ENCODE assay signal across 8 mouse cellular contexts in genomic region chrX:74246213-74246681, GRCm38 (mm10). TPM values are rescaled to one million over a fixed set of nuclear protein-coding genes. Genes with fewer than 3 reads are reported as not detected.
A peak's percentile ranks its signal among the peaks of the same experiment; 100 is the strongest.
DNase-seq lines count a peak whose midpoint lies in the region; ATAC-seq lines count a peak whose summit lies in the region.

No protein-coding gene starts in this region.

- DNase-seq in kidney, postnatal 14 days, result peak; percentile 92
- peak; percentile 87 for DNase-seq in neural tube, embryonic 11.5 days (ENCODE audit: low spot score)

- no peaks in the 10 kb centered on the region for H3K4me1 ChIP-seq in brown adipose tissue, adult 24 weeks (ENCODE audit: control insufficient read depth, insufficient read depth, insufficient read length, low read length)
- H3K4me1 ChIP-seq in heart, embryonic 14.5 days (ENCODE audit: control insufficient read depth in 2 of 2, insufficient read depth in 2 of 2, low read length in 2 of 2), result no peaks in the 10 kb centered on the region
- peaks cover 42% of the 10 kb centered on the region for H3K4me1 ChIP-seq in liver, embryonic 15.5 days (replicated peaks)
- H3K4me1 ChIP-seq in neural tube, embryonic 11.5 days (ENCODE audit: control insufficient read depth, insufficient read depth, low read length), result no peaks in the 10 kb centered on the region
- no peaks in the 10 kb centered on the region for H3K4me1 ChIP-seq in stomach, embryonic 16.5 days (ENCODE audit: control insufficient read depth, insufficient read depth, low read length)

- peak overlapping the region; percentile 74 for H3K4me2 ChIP-seq in heart, embryonic 14.5 days (ENCODE audit: low read length)
- peak overlapping the region; percentile 85 for H3K4me2 ChIP-seq in liver, embryonic 15.5 days
- peak overlapping the region; percentile 44 for H3K4me2 ChIP-seq in neural tube, embryonic 11.5 days (ENCODE audit: low read depth)
- peak overlapping the region; percentile 56 for H3K4me2 ChIP-seq in stomach, embryonic 16.5 days (ENCODE audit: low read depth, low read length)

- H3K27ac ChIP-seq in brown adipose tissue, adult 24 weeks (replicated peaks; ENCODE audit: low read depth, low read length), result peak overlapping the region; percentile 89
- peak overlapping the region; percentile 95 to 99 for H3K27ac ChIP-seq in heart, embryonic 14.5 days (replicated peaks in 1 of 2; ENCODE audit: control insufficient read depth in 1 of 2, insufficient read depth in 1 of 2, low read depth in 2 of 2, low read length in 2 of 2)
- peak overlapping the region; percentile 55; the same call in 1 of the 2 replicates for H3K27ac ChIP-seq in liver, embryonic 15.5 days (replicated peaks)
- H3K27ac ChIP-seq in neural tube, embryonic 11.5 days (ENCODE audit: low read depth, low read length), result peak overlapping the region; percentile 74
- H3K27ac ChIP-seq in stomach, embryonic 16.5 days (ENCODE audit: low read length), result peak overlapping the region; percentile 91

- WGBS in heart, embryonic 14.5 days, result 16% methylated on average over 38 of the region's 38 CpGs
- WGBS in liver, embryonic 15.5 days (ENCODE audit: insufficient replicate concordance), result 15% methylated on average over 38 of the region's 38 CpGs
- WGBS in neural tube, embryonic 11.5 days, result 25% methylated on average over 36 of the region's 38 CpGs
- WGBS in stomach, embryonic 16.5 days, result 23% methylated on average over 37 of the region's 38 CpGs

- H3K36me3 ChIP-seq in heart, embryonic 14.5 days (ENCODE audit: control insufficient read depth, insufficient read depth, low read length), result peaks cover 25% of the 10 kb centered on the region
- H3K36me3 ChIP-seq in liver, embryonic 15.5 days (replicated peaks), result peaks cover 4% of the 10 kb centered on the region; the same call in 1 of the 2 replicates
- peaks cover 2% of the 10 kb centered on the region for H3K36me3 ChIP-seq in neural tube, embryonic 11.5 days (ENCODE audit: control insufficient read depth, insufficient read depth, low read length)
- H3K36me3 ChIP-seq in stomach, embryonic 16.5 days (ENCODE audit: control insufficient read depth, insufficient read depth, low read length), result 0 out of 2 replicates have a peak, but pooled peaks cover 9% of the 10 kb centered on the region

- peak overlapping the region; percentile 85 for H3K9ac ChIP-seq in heart, embryonic 14.5 days (ENCODE audit: low read length)
- H3K9ac ChIP-seq in liver, embryonic 15.5 days, result peak overlapping the region; percentile 45
- H3K9ac ChIP-seq in neural tube, embryonic 11.5 days (ENCODE audit: low read length), result peak overlapping the region; percentile 79
- H3K9ac ChIP-seq in stomach, embryonic 16.5 days (ENCODE audit: low read length), result peak overlapping the region; percentile 77

- peak; percentile 69 for ATAC-seq in CD4-positive, CD25-positive, alpha-beta regulatory T cell, adult 4 months
- ATAC-seq in erythroid progenitor cell, adult 5-6 weeks (replicated peaks; ENCODE audit: low FRiP score, poor library complexity, severe bottlenecking), result peak; percentile 83
- peak; percentile 81 for ATAC-seq in heart, embryonic 14.5 days (ENCODE audit: insufficient number of reproducible peaks, insufficient read depth, low FRiP score, low read depth)
- ATAC-seq in liver, embryonic 15.5 days (ENCODE audit: insufficient read depth), result peak; percentile 80
- ATAC-seq in neural tube, embryonic 11.5 days (ENCODE audit: insufficient read depth, low FRiP score, low TSS enrichment), result peak; percentile 92
- ATAC-seq in stomach, embryonic 16.5 days (ENCODE audit: insufficient read depth, low FRiP score), result peak; percentile 87

- H3K4me3 ChIP-seq in brown adipose tissue, adult 24 weeks (ENCODE audit: insufficient read depth, low read depth, low read length), result peak overlapping the region; percentile 72
- H3K4me3 ChIP-seq in heart, embryonic 14.5 days (ENCODE audit: control insufficient read depth in 1 of 2, insufficient read depth in 1 of 2, low read depth in 1 of 2, low read length in 2 of 2), result peak overlapping the region; percentile 58 to 95
- peak overlapping the region; percentile 58 for H3K4me3 ChIP-seq in liver, embryonic 15.5 days (replicated peaks)
- H3K4me3 ChIP-seq in neural tube, embryonic 11.5 days (ENCODE audit: low read depth, low read length), result peak overlapping the region; percentile 58
- H3K4me3 ChIP-seq in stomach, embryonic 16.5 days (replicated peaks; ENCODE audit: low read length), result peak overlapping the region; percentile 58

- H3K9me3 ChIP-seq in heart, embryonic 14.5 days (ENCODE audit: control insufficient read depth, low read length), result no peaks in the 10 kb centered on the region
- H3K9me3 ChIP-seq in liver, embryonic 15.5 days (replicated peaks), result no peaks in the 10 kb centered on the region
- no peaks in the 10 kb centered on the region for H3K9me3 ChIP-seq in neural tube, embryonic 11.5 days (ENCODE audit: control insufficient read depth, low read length)
- H3K9me3 ChIP-seq in stomach, embryonic 16.5 days (replicated peaks; ENCODE audit: control insufficient read depth, low read length), result no peaks in the 10 kb centered on the region

- H3K27me3 ChIP-seq in heart, embryonic 14.5 days (ENCODE audit: control insufficient read depth, insufficient read depth, low read length), result no peaks in the 10 kb centered on the region
- peaks cover 11% of the 10 kb centered on the region; the same call in 1 of the 2 replicates for H3K27me3 ChIP-seq in liver, embryonic 15.5 days
- no peaks in the 10 kb centered on the region for H3K27me3 ChIP-seq in neural tube, embryonic 11.5 days (ENCODE audit: control insufficient read depth, insufficient read depth, low read length)
- H3K27me3 ChIP-seq in stomach, embryonic 16.5 days (ENCODE audit: control insufficient read depth, insufficient read depth, low read length), result no peaks in the 10 kb centered on the region

RNA-seq across cellular contexts. Expression of gene Flna, which starts 3.4 kb away (rescaled TPM):
- polyA plus RNA-seq in CD4-positive, CD25-positive, alpha-beta regulatory T cell, adult 4 months (2017; shearing (Covaris generic)), result 100 to 1,000 TPM; 199 to 249 TPM
- polyA plus RNA-seq in brown adipose tissue, adult 24 weeks (2012; ENCODE audit: insufficient read depth, insufficient read length, missing spikeins), result 24.7 and 28.9 TPM in 2 replicates
- 103 and 114 TPM in 2 replicates for total RNA-seq in erythroid progenitor cell, adult 5-6 weeks (2015; ENCODE audit: low replicate concordance)
- total RNA-seq in erythroid progenitor cell, adult 5-6 weeks (2017; ENCODE audit: low replicate concordance), result 122 and 133 TPM in 2 replicates
- polyA plus RNA-seq in heart, embryonic 14.5 days (2014; fragmentation: Nextera tagmentation; extraction: Ambion mirVana), result 150 and 157 TPM in 2 replicates
- 41.6 and 47.6 TPM in 2 replicates for polyA plus RNA-seq in liver, embryonic 15.5 days (2015; fragmentation: Nextera tagmentation; extraction: Ambion mirVana)
- 243 and 246 TPM in 2 replicates for polyA plus RNA-seq in neural tube, embryonic 11.5 days (2014; fragmentation: Nextera tagmentation; extraction: Ambion mirVana)
- 498 and 560 TPM in 2 replicates for polyA plus RNA-seq in stomach, embryonic 16.5 days (2015; fragmentation: Nextera tagmentation; extraction: Ambion mirVana)

RNA-seq across cellular contexts. Expression of gene Emd, which starts 8.2 kb away (rescaled TPM):
- polyA plus RNA-seq in CD4-positive, CD25-positive, alpha-beta regulatory T cell, adult 4 months (2017; shearing (Covaris generic)), result 10 to 100 TPM; 35.0 to 53.2 TPM
- polyA plus RNA-seq in brown adipose tissue, adult 24 weeks (2012; ENCODE audit: insufficient read depth, insufficient read length, missing spikeins), result 18.7 and 31.6 TPM in 2 replicates
- 39.3 and 44.4 TPM in 2 replicates for total RNA-seq in erythroid progenitor cell, adult 5-6 weeks (2015; ENCODE audit: low replicate concordance)
- total RNA-seq in erythroid progenitor cell, adult 5-6 weeks (2017; ENCODE audit: low replicate concordance), result 23.2 and 29.5 TPM in 2 replicates
- polyA plus RNA-seq in heart, embryonic 14.5 days (2014; fragmentation: Nextera tagmentation; extraction: Ambion mirVana), result 13.9 and 17.8 TPM in 2 replicates
- polyA plus RNA-seq in liver, embryonic 15.5 days (2015; fragmentation: Nextera tagmentation; extraction: Ambion mirVana), result 8.0 and 8.5 TPM in 2 replicates
- polyA plus RNA-seq in neural tube, embryonic 11.5 days (2014; fragmentation: Nextera tagmentation; extraction: Ambion mirVana), result 24.0 and 31.9 TPM in 2 replicates
- 22.5 and 26.8 TPM in 2 replicates for polyA plus RNA-seq in stomach, embryonic 16.5 days (2015; fragmentation: Nextera tagmentation; extraction: Ambion mirVana)

RNA-seq across cellular contexts. Expression of gene Rpl10, which starts 24.4 kb away (rescaled TPM):
- polyA plus RNA-seq in CD4-positive, CD25-positive, alpha-beta regulatory T cell, adult 4 months (2017; shearing (Covaris generic)), result 1,000 to 10,000 TPM in 1 of 2 experiments, 100 to 1,000 TPM in 1; 597 to 1,460 TPM
- polyA plus RNA-seq in brown adipose tissue, adult 24 weeks (2012; ENCODE audit: insufficient read depth, insufficient read length, missing spikeins), result 13.0 and 69.4 TPM in 2 replicates
- 718 and 731 TPM in 2 replicates for total RNA-seq in erythroid progenitor cell, adult 5-6 weeks (2015; ENCODE audit: low replicate concordance)
- 354 and 377 TPM in 2 replicates for total RNA-seq in erythroid progenitor cell, adult 5-6 weeks (2017; ENCODE audit: low replicate concordance)
- polyA plus RNA-seq in heart, embryonic 14.5 days (2014; fragmentation: Nextera tagmentation; extraction: Ambion mirVana), result 455 and 540 TPM in 2 replicates
- polyA plus RNA-seq in liver, embryonic 15.5 days (2015; fragmentation: Nextera tagmentation; extraction: Ambion mirVana), result 356 and 378 TPM in 2 replicates
- 741 and 756 TPM in 2 replicates for polyA plus RNA-seq in neural tube, embryonic 11.5 days (2014; fragmentation: Nextera tagmentation; extraction: Ambion mirVana)
- polyA plus RNA-seq in stomach, embryonic 16.5 days (2015; fragmentation: Nextera tagmentation; extraction: Ambion mirVana), result 666 and 804 TPM in 2 replicates

RNA-seq across cellular contexts. Expression of gene Taz, which starts 35.5 kb away (rescaled TPM):
- polyA plus RNA-seq in CD4-positive, CD25-positive, alpha-beta regulatory T cell, adult 4 months (2017; shearing (Covaris generic)), result 10 to 100 TPM; 54.0 to 68.6 TPM
- 45.1 and 49.6 TPM in 2 replicates for polyA plus RNA-seq in brown adipose tissue, adult 24 weeks (2012; ENCODE audit: insufficient read depth, insufficient read length, missing spikeins)
- total RNA-seq in erythroid progenitor cell, adult 5-6 weeks (2015; ENCODE audit: low replicate concordance), result 41.8 and 53.2 TPM in 2 replicates
- 13.8 and 18.6 TPM in 2 replicates for total RNA-seq in erythroid progenitor cell, adult 5-6 weeks (2017; ENCODE audit: low replicate concordance)
- polyA plus RNA-seq in heart, embryonic 14.5 days (2014; fragmentation: Nextera tagmentation; extraction: Ambion mirVana), result 59.5 and 64.5 TPM in 2 replicates
- 27.7 and 29.2 TPM in 2 replicates for polyA plus RNA-seq in liver, embryonic 15.5 days (2015; fragmentation: Nextera tagmentation; extraction: Ambion mirVana)
- polyA plus RNA-seq in neural tube, embryonic 11.5 days (2014; fragmentation: Nextera tagmentation; extraction: Ambion mirVana), result 56.1 and 58.5 TPM in 2 replicates
- 79.1 and 81.0 TPM in 2 replicates for polyA plus RNA-seq in stomach, embryonic 16.5 days (2015; fragmentation: Nextera tagmentation; extraction: Ambion mirVana)

RNA-seq across cellular contexts. Expression of gene Dnase1l1, which starts 35.9 kb away (rescaled TPM):
- polyA plus RNA-seq in CD4-positive, CD25-positive, alpha-beta regulatory T cell, adult 4 months (2017; shearing (Covaris generic)), result 10 to 100 TPM; 23.0 to 31.1 TPM
- 9.9 and 11.9 TPM in 2 replicates for polyA plus RNA-seq in brown adipose tissue, adult 24 weeks (2012; ENCODE audit: insufficient read depth, insufficient read length, missing spikeins)
- total RNA-seq in erythroid progenitor cell, adult 5-6 weeks (2015; ENCODE audit: low replicate concordance), result 108 and 154 TPM in 2 replicates
- total RNA-seq in erythroid progenitor cell, adult 5-6 weeks (2017; ENCODE audit: low replicate concordance), result 73.7 and 110 TPM in 2 replicates
- polyA plus RNA-seq in heart, embryonic 14.5 days (2014; fragmentation: Nextera tagmentation; extraction: Ambion mirVana), result 15.2 and 17.3 TPM in 2 replicates
- polyA plus RNA-seq in liver, embryonic 15.5 days (2015; fragmentation: Nextera tagmentation; extraction: Ambion mirVana), result 24.5 and 25.2 TPM in 2 replicates
- 4.6 and 6.2 TPM in 2 replicates for polyA plus RNA-seq in neural tube, embryonic 11.5 days (2014; fragmentation: Nextera tagmentation; extraction: Ambion mirVana)
- polyA plus RNA-seq in stomach, embryonic 16.5 days (2015; fragmentation: Nextera tagmentation; extraction: Ambion mirVana), result 14.8 and 18.7 TPM in 2 replicates

Comparison
In these comparisons a context has a peak if more than half of its experiments do, and no peak if none do; other contexts are left out.
1. Peak in every context shown above with its lines: DNase-seq, ATAC-seq, H3K4me3 ChIP-seq and H3K27ac ChIP-seq.